14 mouse cellular contexts compared by ENCODE assay signal in the genomic region with DNA sequence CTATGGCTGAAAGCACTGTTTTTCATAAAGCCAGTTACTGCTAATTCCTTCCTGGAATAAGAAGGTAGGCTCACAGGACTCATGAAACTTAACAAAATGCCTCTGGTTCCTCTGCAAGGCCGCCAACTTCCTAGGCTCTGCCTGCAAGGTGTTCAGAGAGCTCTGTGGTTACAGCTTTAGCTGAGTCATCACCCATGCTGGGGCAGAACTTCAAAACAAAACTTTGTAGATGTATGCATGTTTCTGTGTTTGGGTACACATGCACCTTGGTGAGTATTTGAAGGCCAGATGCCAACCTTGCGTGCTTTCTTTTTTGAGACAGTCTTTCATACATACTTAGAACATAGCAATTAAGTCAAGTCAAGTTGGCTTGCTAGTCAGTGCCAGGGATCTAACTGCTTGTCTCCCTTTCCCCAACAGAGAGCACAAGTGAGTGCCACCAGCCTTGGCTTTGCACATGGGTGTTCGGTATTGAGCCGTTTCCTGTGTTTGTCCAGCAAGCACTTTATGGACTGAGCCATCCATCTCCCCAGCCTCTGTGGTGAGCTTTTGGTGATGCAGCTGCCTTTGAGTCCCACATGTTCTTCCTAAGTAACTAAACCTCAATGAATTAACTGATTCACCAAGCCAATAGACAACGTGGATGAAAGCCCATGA. TPM values are rescaled to one million over a fixed set of nuclear protein-coding genes. Genes with fewer than 3 reads are reported as not detected.
DNase-seq lines count a peak whose midpoint lies in the region; ATAC-seq lines count a peak whose summit lies in the region.
"Had no signal": no experiment of that assay in that cellular context is flagged by ENCODE, and none has a peak within 500 bp of the region (broad histone marks: within the 10 kb centered on the region; RNA-seq: fewer than 3 reads in every experiment).

No protein-coding gene starts in this region.

- peak; percentile 79 for ATAC-seq in common myeloid progenitor, adult 5-6 weeks (replicated peaks; ENCODE audit: low read depth, poor library complexity, severe bottlenecking)
- peak; percentile 74 for ATAC-seq in liver, embryonic 15.5 days (ENCODE audit: insufficient read depth)
- ATAC-seq in kidney, embryonic 16.5 days (ENCODE audit: low FRiP score, low TSS enrichment), result no peak
- ATAC-seq: hindbrain, postnatal 0 days had no signal

- no peaks in the 10 kb centered on the region for H3K9me3 ChIP-seq in liver, embryonic 15.5 days (replicated peaks)
- H3K9me3 ChIP-seq in kidney, embryonic 16.5 days (ENCODE audit: low read length), result no peaks in the 10 kb centered on the region

- H3K4me2 ChIP-seq in liver, embryonic 15.5 days, result no peak overlapping the region
- H3K4me2 ChIP-seq in kidney, embryonic 16.5 days (replicated peaks; ENCODE audit: low read depth, low read length), result no peak overlapping the region

- H3K4me1 ChIP-seq in liver, embryonic 15.5 days (replicated peaks), result peaks cover 36% of the 10 kb centered on the region
- no peaks in the 10 kb centered on the region for H3K4me1 ChIP-seq in kidney, embryonic 16.5 days (ENCODE audit: insufficient read depth, low read length)

- no peak overlapping the region for H3K4me3 ChIP-seq in liver, embryonic 15.5 days (replicated peaks)
- no peak overlapping the region for H3K4me3 ChIP-seq in kidney, embryonic 16.5 days (ENCODE audit: low read length)
- H3K4me3 ChIP-seq: erythroblast, embryonic 14.5 days had no signal

- no peaks in the 10 kb centered on the region for H3K36me3 ChIP-seq in liver, embryonic 15.5 days (replicated peaks)
- no peaks in the 10 kb centered on the region for H3K36me3 ChIP-seq in kidney, embryonic 16.5 days (ENCODE audit: insufficient read depth, low read length)

- peak; percentile 49 for DNase-seq in CD4-positive, CD25-positive, alpha-beta regulatory T cell, adult 2 months (ENCODE audit: low read depth, low spot score)
- DNase-seq in thymus, postnatal 14 days, result peak; percentile 37
- DNase-seq in layer of hippocampus, adult 8-10 months (ENCODE audit: low spot score in 2 of 2), result no peak
- no peak for DNase-seq in urinary bladder, postnatal 36 days (ENCODE audit: low spot score in 2 of 2)
- DNase-seq: cerebellum, adult 18-20 months; embryo, embryonic 11 days; heart, adult 18-20 months; kidney, postnatal 10 days; right cerebral cortex, postnatal 4 days had no signal

- no peaks in the 10 kb centered on the region for H3K27me3 ChIP-seq in liver, embryonic 15.5 days
- H3K27me3 ChIP-seq in kidney, embryonic 16.5 days (ENCODE audit: insufficient read depth, low read length), result no peaks in the 10 kb centered on the region

- peak overlapping the region; percentile 72 for H3K27ac ChIP-seq in liver, embryonic 15.5 days (replicated peaks)
- no peak overlapping the region for H3K27ac ChIP-seq in kidney, embryonic 16.5 days (ENCODE audit: low read length)
- H3K27ac ChIP-seq: hindbrain, postnatal 0 days had no signal

- H3K9ac ChIP-seq in liver, embryonic 15.5 days, result no peak overlapping the region
- no peak overlapping the region for H3K9ac ChIP-seq in kidney, embryonic 16.5 days (replicated peaks; ENCODE audit: low read length)

- 52% methylated on average over 5 of the region's 5 CpGs for WGBS in liver, embryonic 15.5 days (ENCODE audit: insufficient replicate concordance)
- WGBS in kidney, embryonic 16.5 days, result 84% methylated on average over 5 of the region's 5 CpGs

RNA-seq across cellular contexts. Expression of a gene that starts 23.9 kb away (rescaled TPM):
- 11.1 and 12.0 TPM in 2 replicates for total RNA-seq in common myeloid progenitor, adult 5-6 weeks (2017)
- polyA plus RNA-seq in liver, embryonic 15.5 days (2015; fragmentation: Nextera tagmentation; extraction: Ambion mirVana), result 10.8 and 11.6 TPM in 2 replicates
- 35.9 and 36.1 TPM in 2 replicates for polyA plus RNA-seq in kidney, embryonic 16.5 days (2015; fragmentation: Nextera tagmentation; extraction: Ambion mirVana)
- 10 to 100 TPM; 51.3 to 57.8 (median 56.4) TPM for total RNA-seq in layer of hippocampus, adult 8-10 months (2022)

Comparison
In these comparisons a context has a peak if more than half of its experiments do, and no peak if none do; other contexts are left out.
1. DNase-seq: peak in CD4-positive, CD25-positive, alpha-beta regulatory T cell, adult 2 months (single experiment) and thymus, postnatal 14 days (single experiment); none in layer of hippocampus, adult 8-10 months (0 of 2) and urinary bladder, postnatal 36 days (0 of 2).